Mouse (Mus musculus) neural tube, postnatal 0 days (tissue): ENCODE results near the gene Gm17662. TPM values are rescaled to one million over a fixed set of nuclear protein-coding genes. Genes with fewer than 3 reads are reported as not detected.

Source experiments
- polyA plus RNA-seq: library from polyadenylated mRNA; unstranded; fragments of >200 nt; fragmentation: Nextera tagmentation; extraction: Ambion mirVana; gene quantifications from 2 replicates; pipeline ENCODE4 v1.2.1, GENCODE M21; 2015

Gene Gm17662
- polyA plus RNA-seq: not detected in 2 replicates

GRCm38 (mm10) chr4:104857029-104857428 is at the start of gene Gm17662:
Gene Gm17662 (plus strand): TSS chr4:104857329.

GRCm38 (mm10) chr4:104876323-104876722 is 19.2 kb downstream of the Gm17662 start, which contains the start of gene C8a:
Gene C8a (minus strand): TSS chr4:104876398.

Other genes with a start within 250 kb of the Gm17662 start
- gene C8b, start 91.0 kb upstream of the Gm17662 start, polyA plus RNA-seq: 0.10 and 0.18 TPM in 2 replicates
- gene C8a, start 19.1 kb downstream of the Gm17662 start, polyA plus RNA-seq: not detected in 2 replicates
- gene Fyb2, start 56.1 kb downstream of the Gm17662 start, polyA plus RNA-seq: 0.09 and 0.19 TPM in 2 replicates